Mouse (Mus musculus) C2C12 (cell line): ENCODE results near the gene AI464131.

Experiments used
- CTCF ChIP-seq: IDR thresholded peaks from one replicate; pipeline ENCODE4 v1.5.1; 2011; ENCODE audit not compliant: control insufficient read depth, insufficient read depth, insufficient read length
- MAX ChIP-seq: IDR thresholded peaks from one replicate; pipeline ENCODE4 v1.6.1; 2011; ENCODE audit warnings: mild to moderate bottlenecking, control low read depth
- MYOG ChIP-seq: IDR thresholded peaks from one replicate; pipeline ENCODE4 v1.6.1; 2011; ENCODE audit not compliant: control insufficient read depth, insufficient read length; ENCODE audit errors: extremely low read depth

GRCm38 (mm10) chr4:41522136-41522535 is 19.3 kb upstream of the AI464131 start:
- TF ChIP-seq CTCF = no peak
- TF ChIP-seq MAX = no peak
- no peak for TF ChIP-seq MYOG
